Mouse (Mus musculus) layer of hippocampus, adult 9-11 months (tissue): ENCODE measurements at regions not wholly inside any gene's neighbourhood (a gene's known extent, or its start where the extent isn't known, plus 50 kb on each side); places are given as distances from the start of the nearest gene placed in this dataset.

Source experiments
- DNase-seq: peaks from one replicate; pipeline ENCODE4 v3.0.0; 2022

GRCm38 (mm10) chr9:86231692-86232091 lies 233.1 kb downstream of the Ube2cbp start:
- no peak for DNase-seq

- DNase-seq: no peak
Measured at GRCm38 (mm10) chr9:86232174-86232573, 232.6 kb downstream of the Ube2cbp start.

- no peak for DNase-seq
Measured at GRCm38 (mm10) chr9:86233775-86234174, 231.0 kb downstream of the Ube2cbp start.

GRCm38 (mm10) chr9:86238691-86239090 lies 226.1 kb downstream of the Ube2cbp start:
- DNase-seq: no peak

- no peak for DNase-seq
Measured at GRCm38 (mm10) chr9:86240287-86240686, 224.5 kb downstream of the Ube2cbp start.

GRCm38 (mm10) chr9:86240896-86241295 lies 223.9 kb downstream of the Ube2cbp start:
- no peak for DNase-seq

- no peak for DNase-seq
Measured at GRCm38 (mm10) chr9:86250197-86250596, 214.6 kb downstream of the Ube2cbp start.

- no peak for DNase-seq
Measured at GRCm38 (mm10) chr9:86251331-86251730, 213.4 kb downstream of the Ube2cbp start.
